Mouse (Mus musculus): Measurements from ENCODE around the gene St6gal1. TPM values are rescaled to one million over a fixed set of nuclear protein-coding genes. Genes with fewer than 3 reads are reported as not detected.

Gene St6gal1
- polyA plus RNA-seq, 1 experiment from 2014 or later = 12.4 TPM

DNA sequence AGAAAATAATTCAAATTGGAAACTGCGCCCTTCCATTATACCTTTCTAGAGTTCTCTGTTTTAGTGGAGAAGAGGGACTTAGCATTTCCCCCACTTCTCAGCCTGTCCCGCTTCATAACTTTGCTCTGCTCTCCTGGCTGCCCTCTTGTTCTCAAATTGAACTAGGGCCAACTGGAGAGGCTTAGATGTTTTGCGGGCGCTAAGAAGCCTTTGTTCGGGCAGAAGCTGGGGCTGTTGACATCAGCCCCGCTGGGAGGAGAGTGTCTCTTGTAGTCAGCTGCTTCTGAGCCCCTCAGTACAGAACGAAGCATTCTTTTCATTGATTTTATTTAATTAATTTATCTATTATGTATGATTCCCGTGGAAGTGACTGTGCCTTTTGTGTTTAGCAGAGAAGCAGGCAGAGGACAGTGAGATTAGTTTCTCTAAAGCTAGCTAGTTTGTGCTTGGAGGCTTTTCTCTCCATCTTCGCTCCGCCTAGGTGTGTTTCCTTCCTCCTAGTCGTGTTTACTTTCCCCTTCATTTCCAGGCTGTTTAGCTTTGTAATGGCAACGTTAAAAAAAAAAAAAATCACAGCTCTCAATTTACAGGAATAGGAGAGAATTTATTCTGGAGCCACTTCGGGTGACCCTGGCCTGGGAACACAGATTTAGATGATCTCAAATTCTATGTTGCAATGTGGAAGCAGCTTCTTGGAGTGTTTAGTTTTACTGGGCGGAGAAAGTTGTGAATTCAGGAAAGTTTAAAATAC is 2.2 kb downstream of the St6gal1 start:
- Histone ChIP-seq H3K9ac (ENCODE audit: low read length) (peak overlapping the region; percentile 84), H3K27ac (ENCODE audit: low read length) (peak overlapping the region; percentile 62), H3K4me3 (ENCODE audit: low read length) (peak overlapping the region; percentile 73), H3K36me3 (ENCODE audit: control insufficient read depth, insufficient read depth) (no peaks in the 10 kb centered on the region), H3K4me1 (ENCODE audit: control insufficient read depth, insufficient read depth, low read length) (peaks cover 19% of the 10 kb centered on the region), H3K27me3 (ENCODE audit: control insufficient read depth, insufficient read depth, low read length) (no peaks in the 10 kb centered on the region), H3K4me2 (ENCODE audit: low read depth, low read length) (peak overlapping the region; percentile 92), H3K9me3 (replicated peaks; ENCODE audit: control insufficient read depth, low read length) (no peaks in the 10 kb centered on the region)
- no peak for ATAC-seq (replicated peaks; ENCODE audit: extremely low read depth, insufficient read depth, low FRiP score)
- 18% methylated on average over 14 of the region's 14 CpGs for WGBS

GRCm38 (mm10) chr16:23227851-23228250 is 3.3 kb downstream of the St6gal1 start:
- Histone ChIP-seq H3K4me1 (ENCODE audit: control insufficient read depth, insufficient read depth, low read length) (peaks cover 26% of the 10 kb centered on the region), H3K27me3 (ENCODE audit: control insufficient read depth, insufficient read depth, low read length) (no peaks in the 10 kb centered on the region), H3K27ac (ENCODE audit: low read length) (no peak overlapping the region), H3K9ac (ENCODE audit: low read length) (no peak overlapping the region), H3K4me3 (ENCODE audit: low read length) (no peak overlapping the region), H3K36me3 (ENCODE audit: control insufficient read depth, insufficient read depth) (no peaks in the 10 kb centered on the region), H3K9me3 (replicated peaks; ENCODE audit: control insufficient read depth, low read length) (no peaks in the 10 kb centered on the region), H3K4me2 (ENCODE audit: low read depth, low read length) (peak overlapping the region; percentile 92)
- no peak for ATAC-seq (replicated peaks; ENCODE audit: extremely low read depth, insufficient read depth, low FRiP score)
- 60% methylated on average over 6 of the region's 6 CpGs for WGBS

DNA sequence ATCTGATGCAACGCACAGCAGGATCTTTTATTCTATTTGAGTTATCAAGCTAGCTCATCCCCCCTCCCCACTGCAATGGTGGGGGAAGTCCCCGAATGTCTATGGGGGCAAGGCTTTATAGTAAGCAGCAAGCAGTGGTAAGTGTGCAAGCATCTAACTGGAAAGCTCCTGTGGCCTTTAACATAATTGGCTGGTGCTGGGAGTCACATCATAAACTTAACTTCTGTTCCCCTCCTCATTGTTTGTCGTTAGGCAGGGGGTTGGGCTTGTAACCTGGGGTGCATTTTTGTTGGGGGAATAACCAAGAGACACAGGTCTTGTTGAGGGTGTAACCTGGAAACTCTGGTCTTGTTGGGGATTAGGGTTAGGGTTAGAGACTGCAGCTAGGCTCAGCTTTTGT is 3.9 kb downstream of the St6gal1 start:
- peak overlapping the region; percentile 33 for H3K4me2 ChIP-seq (ENCODE audit: low read depth, low read length)
- no peak overlapping the region for H3K4me3 ChIP-seq (ENCODE audit: low read length)

GRCm38 (mm10) chr16:23229945-23230344 is 5.4 kb downstream of the St6gal1 start:
- no peak overlapping the region for H3K4me2 ChIP-seq (ENCODE audit: low read depth, low read length)
- no peaks in the 10 kb centered on the region; the same call in 1 of the 2 replicates for H3K27me3 ChIP-seq (ENCODE audit: control insufficient read depth, insufficient read depth, low read length)
- WGBS = 70% methylated on average over 3 of the region's 3 CpGs
- ATAC-seq (replicated peaks; ENCODE audit: extremely low read depth, insufficient read depth, low FRiP score) = no peak
- H3K27ac ChIP-seq (ENCODE audit: low read length) = no peak overlapping the region
- H3K4me1 ChIP-seq (ENCODE audit: control insufficient read depth, insufficient read depth, low read length) = peaks cover 30% of the 10 kb centered on the region
- H3K36me3 ChIP-seq (ENCODE audit: control insufficient read depth, insufficient read depth) = no peaks in the 10 kb centered on the region
- H3K9me3 ChIP-seq (replicated peaks; ENCODE audit: control insufficient read depth, low read length) = no peaks in the 10 kb centered on the region
- H3K4me3 ChIP-seq (ENCODE audit: low read length) = no peak overlapping the region
- no peak overlapping the region for H3K9ac ChIP-seq (ENCODE audit: low read length)

More for the DNA sequence above, 3.9 kb downstream of the St6gal1 start:
- H3K27me3 ChIP-seq (ENCODE audit: control insufficient read depth, insufficient read depth, low read length) = no peaks in the 10 kb centered on the region
- no peak overlapping the region for H3K9ac ChIP-seq (ENCODE audit: low read length)
- WGBS = 44% methylated on average over 3 of the region's 3 CpGs
- H3K4me1 ChIP-seq (ENCODE audit: control insufficient read depth, insufficient read depth, low read length) = peaks cover 28% of the 10 kb centered on the region
- no peaks in the 10 kb centered on the region for H3K9me3 ChIP-seq (replicated peaks; ENCODE audit: control insufficient read depth, low read length)
- no peaks in the 10 kb centered on the region for H3K36me3 ChIP-seq (ENCODE audit: control insufficient read depth, insufficient read depth)
- no peak for ATAC-seq (replicated peaks; ENCODE audit: extremely low read depth, insufficient read depth, low FRiP score)
- no peak overlapping the region for H3K27ac ChIP-seq (ENCODE audit: low read length)

DNA sequence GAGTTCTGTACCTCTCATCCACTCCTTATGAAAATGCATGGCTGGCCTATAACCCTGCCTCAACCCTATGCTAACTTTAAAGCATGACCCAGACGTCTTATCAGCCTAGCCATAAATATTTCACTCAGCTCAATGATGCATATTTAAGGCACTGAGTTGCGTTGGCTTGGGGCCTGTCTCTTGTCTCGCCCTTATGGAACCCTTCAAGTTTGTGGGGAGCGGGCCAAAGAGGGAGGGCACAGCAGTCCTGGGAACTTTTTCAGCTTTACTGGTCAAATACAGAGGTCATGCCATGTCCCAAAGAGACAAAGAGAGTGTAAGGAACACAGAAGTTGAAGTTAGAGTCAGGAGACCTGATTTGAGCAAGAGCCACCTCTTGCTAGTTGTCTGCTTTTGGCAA is 6.6 kb downstream of the St6gal1 start:
- Histone ChIP-seq H3K9me3 (replicated peaks; ENCODE audit: control insufficient read depth, low read length) (no peaks in the 10 kb centered on the region), H3K27ac (ENCODE audit: low read length) (peak overlapping the region; percentile 49), H3K4me3 (ENCODE audit: low read length) (no peak overlapping the region), H3K4me1 (ENCODE audit: control insufficient read depth, insufficient read depth, low read length) (peaks cover 30% of the 10 kb centered on the region), H3K27me3 (ENCODE audit: control insufficient read depth, insufficient read depth, low read length) (no peaks in the 10 kb centered on the region; the same call in 1 of the 2 replicates), H3K4me2 (ENCODE audit: low read depth, low read length) (no peak overlapping the region; the same call in 1 of the 2 replicates), H3K36me3 (ENCODE audit: control insufficient read depth, insufficient read depth) (no peaks in the 10 kb centered on the region), H3K9ac (ENCODE audit: low read length) (no peak overlapping the region)
- WGBS = 24% methylated on average over 4 of the region's 4 CpGs
- peak; percentile 68 for ATAC-seq (replicated peaks; ENCODE audit: extremely low read depth, insufficient read depth, low FRiP score)

- Histone ChIP-seq H3K9me3 (replicated peaks; ENCODE audit: control insufficient read depth, low read length) (no peaks in the 10 kb centered on the region), H3K27me3 (ENCODE audit: control insufficient read depth, insufficient read depth, low read length) (peaks cover 3% of the 10 kb centered on the region; the same call in 1 of the 2 replicates), H3K27ac (ENCODE audit: low read length) (no peak overlapping the region), H3K36me3 (ENCODE audit: control insufficient read depth, insufficient read depth) (no peaks in the 10 kb centered on the region), H3K4me3 (ENCODE audit: low read length) (no peak overlapping the region), H3K9ac (ENCODE audit: low read length) (no peak overlapping the region), H3K4me2 (ENCODE audit: low read depth, low read length) (no peak overlapping the region), H3K4me1 (ENCODE audit: control insufficient read depth, insufficient read depth, low read length) (peaks cover 34% of the 10 kb centered on the region)
- ATAC-seq (replicated peaks; ENCODE audit: extremely low read depth, insufficient read depth, low FRiP score) = no peak; the same call in 1 of the 2 replicates
- WGBS = 30% methylated on average over 7 of the region's 7 CpGs
Observed at GRCm38 (mm10) chr16:23232691-23233090, 8.2 kb downstream of the St6gal1 start.

GRCm38 (mm10) chr16:23233496-23233895 is 9.0 kb downstream of the St6gal1 start:
- Histone ChIP-seq H3K4me2 (ENCODE audit: low read depth, low read length) (no peak overlapping the region), H3K9ac (ENCODE audit: low read length) (no peak overlapping the region), H3K9me3 (replicated peaks; ENCODE audit: control insufficient read depth, low read length) (no peaks in the 10 kb centered on the region), H3K36me3 (ENCODE audit: control insufficient read depth, insufficient read depth) (no peaks in the 10 kb centered on the region), H3K4me1 (ENCODE audit: control insufficient read depth, insufficient read depth, low read length) (peaks cover 42% of the 10 kb centered on the region), H3K27me3 (ENCODE audit: control insufficient read depth, insufficient read depth, low read length) (peaks cover 3% of the 10 kb centered on the region; the same call in 1 of the 2 replicates), H3K27ac (ENCODE audit: low read length) (no peak overlapping the region), H3K4me3 (ENCODE audit: low read length) (no peak overlapping the region)
- no peak for ATAC-seq (replicated peaks; ENCODE audit: extremely low read depth, insufficient read depth, low FRiP score)
- 61% methylated on average over 10 of the region's 10 CpGs for WGBS

DNA sequence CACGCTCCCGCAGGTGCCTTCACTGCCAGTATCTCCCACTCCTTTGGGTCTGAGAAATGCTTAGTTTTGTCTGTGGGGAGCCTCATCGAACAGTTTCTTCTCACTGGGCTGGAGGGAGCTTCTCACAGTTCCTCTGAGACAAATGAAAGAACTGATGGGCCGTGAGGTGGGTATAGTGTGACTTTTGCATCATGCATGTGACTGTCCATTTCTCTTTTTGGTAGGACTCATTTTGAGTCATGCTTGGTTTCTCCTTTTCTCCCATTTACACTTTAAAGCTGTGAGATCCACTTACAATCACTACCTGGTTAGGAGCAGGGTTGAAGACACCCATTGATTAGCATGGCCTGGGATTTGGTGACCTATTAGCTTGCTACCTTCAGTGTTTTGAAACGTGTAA is 10.0 kb downstream of the St6gal1 start:
- no peaks in the 10 kb centered on the region for H3K36me3 ChIP-seq (ENCODE audit: control insufficient read depth, insufficient read depth)
- no peak for ATAC-seq (replicated peaks; ENCODE audit: extremely low read depth, insufficient read depth, low FRiP score)
- WGBS = 82% methylated on average over 5 of the region's 5 CpGs
- H3K27me3 ChIP-seq (ENCODE audit: control insufficient read depth, insufficient read depth, low read length) = peaks cover 3% of the 10 kb centered on the region; the same call in 1 of the 2 replicates
- no peak overlapping the region for H3K4me3 ChIP-seq (ENCODE audit: low read length)
- no peaks in the 10 kb centered on the region for H3K9me3 ChIP-seq (replicated peaks; ENCODE audit: control insufficient read depth, low read length)
- H3K9ac ChIP-seq (ENCODE audit: low read length) = no peak overlapping the region
- H3K4me2 ChIP-seq (ENCODE audit: low read depth, low read length) = no peak overlapping the region
- no peak overlapping the region for H3K27ac ChIP-seq (ENCODE audit: low read length)
- H3K4me1 ChIP-seq (ENCODE audit: control insufficient read depth, insufficient read depth, low read length) = peaks cover 47% of the 10 kb centered on the region

GRCm38 (mm10) chr16:23235173-23235694 is 10.7 kb downstream of the St6gal1 start:
- Histone ChIP-seq H3K27me3 (ENCODE audit: control insufficient read depth, insufficient read depth, low read length) (peaks cover 3% of the 10 kb centered on the region; the same call in 1 of the 2 replicates), H3K36me3 (ENCODE audit: control insufficient read depth, insufficient read depth) (no peaks in the 10 kb centered on the region), H3K27ac (ENCODE audit: low read length) (no peak overlapping the region), H3K9me3 (replicated peaks; ENCODE audit: control insufficient read depth, low read length) (no peaks in the 10 kb centered on the region), H3K4me1 (ENCODE audit: control insufficient read depth, insufficient read depth, low read length) (peaks cover 52% of the 10 kb centered on the region), H3K4me2 (ENCODE audit: low read depth, low read length) (no peak overlapping the region), H3K4me3 (ENCODE audit: low read length) (no peak overlapping the region), H3K9ac (ENCODE audit: low read length) (no peak overlapping the region)
- WGBS = 75% methylated on average over 7 of the region's 7 CpGs
- ATAC-seq (replicated peaks; ENCODE audit: extremely low read depth, insufficient read depth, low FRiP score) = no peak

Measured in heart, embryonic 16.5 days (tissue).